Mouse (Mus musculus) embryonic facial prominence, embryonic 11.5 days (tissue): Measurements from ENCODE around the gene Cycs. TPM values are rescaled to one million over a fixed set of nuclear protein-coding genes. Genes with fewer than 3 reads are reported as not detected.

ENCODE experiments used
- ATAC-seq: fragments of 200-750 bp; cut with Nextera tagmentation; replicated peaks from 2 replicates; pipeline ENCODE4 v1.8.0; 2017; ENCODE audit warnings: low read depth; ENCODE audit not compliant: insufficient number of reproducible peaks, low FRiP score, low TSS enrichment
- DNase-seq: peaks from one replicate; pipeline ENCODE4 v3.0.0-alpha.2; 2015; ENCODE audit warnings: low spot score
- H3K27ac ChIP-seq: fragments of 300-500 bp; sonication (generic); replicated peaks from 2 replicates; pipeline ENCODE4 v1.5.1; 2014; ENCODE audit warnings: mild to moderate bottlenecking, low read depth, low read length, control low read depth
- H3K27me3 ChIP-seq: fragments of 300-500 bp; sonication (generic); 2 replicates; pipeline ENCODE4 v1.6.1; 2014; ENCODE audit warnings: mild to moderate bottlenecking, low read length, moderate library complexity, mixed read lengths; ENCODE audit not compliant: control insufficient read depth, insufficient read depth
- H3K36me3 ChIP-seq: fragments of 300-500 bp; sonication (generic); replicated peaks from 2 replicates; pipeline ENCODE4 v1.6.1; 2014; ENCODE audit warnings: low read depth, mild to moderate bottlenecking, low read length, moderate library complexity, mixed read lengths; ENCODE audit not compliant: control insufficient read depth, insufficient read depth
- H3K4me1 ChIP-seq: fragments of 300-500 bp; sonication (generic); 2 replicates; pipeline ENCODE4 v1.6.1; 2014; ENCODE audit warnings: low read length, mixed read lengths; ENCODE audit not compliant: control insufficient read depth, insufficient read depth
- H3K4me2 ChIP-seq: fragments of 300-500 bp; sonication (generic); 2 replicates; pipeline ENCODE4 v1.6.1; 2014; ENCODE audit warnings: low read depth, mild to moderate bottlenecking, control low read depth, low read length, moderate library complexity
- H3K4me3 ChIP-seq: fragments of 300-500 bp; sonication (generic); 2 replicates; pipeline ENCODE4 v1.5.1; 2014; ENCODE audit warnings: low read depth, low read length, control low read depth
- H3K9ac ChIP-seq: fragments of 300-500 bp; sonication (generic); replicated peaks from 2 replicates; pipeline ENCODE4 v1.6.1; 2014; ENCODE audit warnings: mild to moderate bottlenecking, control low read depth, low read length
- H3K9me3 ChIP-seq: fragments of 300-500 bp; sonication (generic); replicated peaks from 2 replicates; pipeline ENCODE4 v1.6.1; 2016; ENCODE audit warnings: mild to moderate bottlenecking, low read length, inconsistent platforms, mixed read lengths; ENCODE audit not compliant: control insufficient read depth
- WGBS: fragments of 180-500 bp; shearing (Covaris S2); extraction: QIAGEN DNeasy Blood & Tissue Kit; methylation state at CpG from one replicate; pipeline ENCODE4 v1.1.7; 2014; 5-methylcytosine and 5-hydroxymethylcytosine counted together
- polyA plus RNA-seq: library from polyadenylated mRNA; unstranded; fragments of >200 nt; fragmentation: Nextera tagmentation; extraction: Ambion mirVana; gene quantifications from 2 replicates; pipeline ENCODE4 v1.2.1, GENCODE M21; 2014

Gene Cycs
- polyA plus RNA-seq, 1 experiment from 2014 or later = 85.2 TPM

DNA sequence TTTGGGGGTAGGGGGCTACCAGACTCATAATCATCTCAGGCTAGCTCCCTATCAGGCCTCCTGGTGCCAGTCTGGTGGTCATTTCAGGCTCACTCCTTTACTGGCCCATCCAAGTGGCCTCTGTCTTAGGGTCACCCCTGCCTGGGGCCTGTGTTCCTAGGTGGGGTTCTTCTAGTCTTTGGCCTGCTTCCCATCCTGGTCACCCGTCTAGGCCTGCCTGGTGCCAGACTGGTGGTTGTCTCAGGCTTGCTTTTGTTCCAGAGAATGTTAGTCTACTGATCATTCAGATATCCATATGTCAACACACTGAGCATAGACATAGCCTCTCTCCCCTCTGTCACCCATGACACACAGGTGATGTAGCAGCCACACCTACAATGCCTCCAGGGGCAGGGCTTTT lies 26.7 kb downstream of the Cycs start:
- no peak overlapping the region for H3K4me3 ChIP-seq
- H3K9me3 ChIP-seq = no peaks in the 10 kb centered on the region
- H3K27me3 ChIP-seq = no peaks in the 10 kb centered on the region
- no peaks in the 10 kb centered on the region for H3K36me3 ChIP-seq
- no peak for DNase-seq
- H3K9ac ChIP-seq = no peak overlapping the region
- WGBS = 81% methylated on average over 1 of the region's 1 CpGs
- H3K27ac ChIP-seq = no peak overlapping the region
- no peak for ATAC-seq
- no peaks in the 10 kb centered on the region for H3K4me1 ChIP-seq
- H3K4me2 ChIP-seq = no peak overlapping the region

DNA sequence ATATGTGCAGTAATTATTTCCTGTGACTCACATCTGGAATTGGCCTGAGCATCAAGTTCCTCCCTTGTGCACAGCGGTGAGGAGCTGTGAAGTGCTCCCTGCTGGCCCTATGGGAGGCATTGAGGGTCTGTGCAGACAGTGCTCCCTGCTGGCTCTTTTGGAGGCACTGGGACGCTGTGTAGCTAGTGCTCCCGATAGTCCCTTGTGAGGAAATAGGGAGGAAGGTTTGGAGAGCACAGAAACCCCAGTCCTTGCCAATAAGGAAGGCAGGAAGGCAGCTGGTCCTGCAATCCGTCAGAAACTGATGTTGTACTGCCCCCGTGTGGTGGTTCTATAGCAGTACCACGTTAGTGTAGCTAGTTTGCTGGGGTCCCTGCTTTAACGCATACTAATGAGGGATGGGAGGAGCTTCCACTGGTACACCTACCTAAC lies 29.9 kb downstream of the Cycs start:
- no peaks in the 10 kb centered on the region for H3K4me1 ChIP-seq
- WGBS = 10% methylated on average over 7 of the region's 7 CpGs
- no peak overlapping the region for H3K4me2 ChIP-seq
- H3K4me3 ChIP-seq = no peak overlapping the region
- ATAC-seq (peak; percentile 70), DNase-seq (peak; percentile 92)
- H3K27me3 ChIP-seq = no peaks in the 10 kb centered on the region
- H3K36me3 ChIP-seq = no peaks in the 10 kb centered on the region
- no peak overlapping the region for H3K27ac ChIP-seq
- no peaks in the 10 kb centered on the region for H3K9me3 ChIP-seq
- H3K9ac ChIP-seq = no peak overlapping the region

DNA sequence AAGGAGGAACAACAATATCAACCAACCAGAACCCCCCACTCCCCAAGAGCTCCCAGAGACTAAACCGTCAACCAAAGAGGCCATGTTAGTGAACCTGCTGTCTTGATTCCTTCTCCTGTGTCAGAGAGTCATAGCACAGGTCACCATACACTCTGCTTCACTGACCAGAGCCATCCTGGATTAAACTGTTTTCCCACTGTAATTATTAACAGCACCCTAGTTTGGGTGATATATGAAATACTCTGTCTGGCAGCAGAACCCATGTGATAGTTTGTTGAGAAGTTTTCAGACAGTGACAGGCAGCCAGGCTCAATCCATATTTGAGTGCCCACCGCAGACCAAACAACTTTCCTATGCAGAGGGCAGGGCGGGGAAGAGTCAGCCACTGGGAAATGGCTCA lies 31.0 kb downstream of the Cycs start:
- Histone ChIP-seq H3K36me3 (no peaks in the 10 kb centered on the region), H3K9ac (no peak overlapping the region), H3K4me1 (no peaks in the 10 kb centered on the region), H3K27me3 (no peaks in the 10 kb centered on the region), H3K4me3 (no peak overlapping the region), H3K9me3 (no peaks in the 10 kb centered on the region), H3K27ac (no peak overlapping the region), H3K4me2 (no peak overlapping the region)
- ATAC-seq (no peak), DNase-seq (no peak)
- 85% methylated on average over 3 of the region's 3 CpGs for WGBS

DNA sequence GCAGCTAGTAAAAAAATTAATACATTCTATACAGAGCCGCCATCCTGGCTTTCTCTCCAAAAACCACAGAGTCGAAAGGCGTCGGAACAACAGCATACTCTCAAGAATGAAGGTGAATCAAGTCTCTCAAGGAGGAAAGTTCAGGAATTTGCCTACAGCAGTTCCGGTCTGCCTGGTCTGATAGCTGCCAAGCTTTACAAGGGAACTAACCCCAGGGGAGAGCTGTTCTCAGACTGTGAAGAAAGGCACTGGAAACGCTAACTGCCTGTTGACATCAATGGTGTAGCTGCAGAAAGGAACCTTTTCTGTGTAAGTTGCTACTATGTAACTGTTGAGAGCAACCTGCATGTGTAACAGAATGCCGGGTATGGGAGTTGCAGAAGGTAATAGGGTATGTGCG lies 34.4 kb downstream of the Cycs start:
- Histone ChIP-seq H3K4me1 (no peaks in the 10 kb centered on the region), H3K4me2 (no peak overlapping the region), H3K9me3 (no peaks in the 10 kb centered on the region), H3K27me3 (no peaks in the 10 kb centered on the region), H3K36me3 (no peaks in the 10 kb centered on the region), H3K27ac (no peak overlapping the region), H3K9ac (no peak overlapping the region), H3K4me3 (no peak overlapping the region)
- peak; percentile 15 for DNase-seq
- 62% methylated on average over 8 of the region's 8 CpGs for WGBS
- no peak for ATAC-seq

DNA sequence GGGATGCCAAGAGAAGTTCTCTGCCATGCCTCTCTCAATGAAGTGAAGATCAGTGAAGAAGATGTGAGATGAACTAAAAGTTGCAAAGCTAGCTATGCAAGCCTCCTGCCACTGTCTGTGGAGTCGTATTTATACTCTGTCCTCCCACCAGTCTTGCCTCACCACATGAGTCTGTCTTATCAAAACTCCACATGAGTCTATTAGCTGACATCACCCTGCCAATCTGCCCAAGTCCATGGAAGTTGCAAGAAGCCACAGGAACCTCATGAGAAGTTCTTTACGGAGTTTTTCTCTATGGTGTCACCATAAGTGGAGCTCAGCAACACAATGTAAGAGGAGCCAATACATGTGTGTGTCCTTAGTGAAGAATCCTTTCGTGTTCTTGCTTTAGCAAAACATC lies 35.3 kb downstream of the Cycs start:
- Histone ChIP-seq H3K27ac (no peak overlapping the region), H3K9ac (no peak overlapping the region), H3K4me2 (no peak overlapping the region), H3K9me3 (no peaks in the 10 kb centered on the region), H3K27me3 (no peaks in the 10 kb centered on the region), H3K4me3 (no peak overlapping the region), H3K36me3 (no peaks in the 10 kb centered on the region), H3K4me1 (no peaks in the 10 kb centered on the region)
- WGBS = 63% methylated on average over 3 of the region's 3 CpGs
- ATAC-seq (no peak), DNase-seq (no peak)

DNA sequence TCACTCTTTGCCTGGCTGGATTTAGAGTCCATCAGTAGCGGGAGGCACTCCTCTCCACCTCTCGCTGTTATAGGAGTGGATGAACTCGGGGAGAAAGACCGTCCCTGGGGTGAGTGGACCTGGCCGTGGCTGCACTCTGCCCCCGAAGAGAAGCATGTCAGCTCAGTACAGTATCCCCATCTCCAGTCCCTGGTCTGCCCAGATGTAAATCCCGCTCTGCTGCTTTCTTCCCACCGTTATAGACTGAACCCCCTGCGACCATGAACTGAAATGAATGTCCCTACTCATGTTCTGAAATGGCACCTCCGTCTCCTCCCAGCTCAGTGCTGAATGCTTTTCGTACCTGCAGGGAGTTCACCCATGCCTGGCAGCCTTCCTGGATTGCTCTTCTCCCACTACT lies 37.1 kb downstream of the Cycs start:
- Histone ChIP-seq H3K27ac (no peak overlapping the region), H3K36me3 (no peaks in the 10 kb centered on the region), H3K4me2 (no peak overlapping the region), H3K9me3 (no peaks in the 10 kb centered on the region), H3K4me1 (no peaks in the 10 kb centered on the region), H3K4me3 (no peak overlapping the region), H3K27me3 (no peaks in the 10 kb centered on the region), H3K9ac (no peak overlapping the region)
- WGBS = 92% methylated on average over 11 of the region's 11 CpGs
- DNase-seq (no peak), ATAC-seq (no peak)

DNA sequence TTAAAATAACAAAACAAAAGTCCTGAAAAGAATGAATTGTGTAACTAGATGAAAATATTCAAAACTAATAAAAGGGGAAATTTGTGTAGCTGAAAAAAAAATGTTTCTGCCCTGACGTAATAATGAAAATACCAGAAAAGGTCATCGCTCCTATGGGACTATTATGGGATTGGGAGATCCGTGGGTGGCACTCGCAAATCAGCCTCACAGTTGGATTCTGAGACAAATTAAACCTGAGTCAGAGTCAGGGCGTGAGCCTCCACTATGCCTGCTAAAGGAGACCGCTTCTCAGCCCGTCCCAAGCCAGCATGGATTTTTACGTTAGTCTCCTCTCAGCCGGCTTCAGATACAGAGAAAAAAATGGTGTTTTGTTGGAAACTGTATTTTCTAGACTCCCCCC lies 38.9 kb downstream of the Cycs start:
- 68% methylated on average over 9 of the region's 9 CpGs for WGBS
- no peak overlapping the region for H3K4me3 ChIP-seq
- H3K27ac ChIP-seq = no peak overlapping the region
- H3K27me3 ChIP-seq = no peaks in the 10 kb centered on the region
- no peaks in the 10 kb centered on the region for H3K36me3 ChIP-seq
- ATAC-seq (no peak), DNase-seq (no peak)
- no peaks in the 10 kb centered on the region for H3K4me1 ChIP-seq
- H3K4me2 ChIP-seq = no peak overlapping the region
- no peaks in the 10 kb centered on the region for H3K9me3 ChIP-seq
- H3K9ac ChIP-seq = no peak overlapping the region

DNA sequence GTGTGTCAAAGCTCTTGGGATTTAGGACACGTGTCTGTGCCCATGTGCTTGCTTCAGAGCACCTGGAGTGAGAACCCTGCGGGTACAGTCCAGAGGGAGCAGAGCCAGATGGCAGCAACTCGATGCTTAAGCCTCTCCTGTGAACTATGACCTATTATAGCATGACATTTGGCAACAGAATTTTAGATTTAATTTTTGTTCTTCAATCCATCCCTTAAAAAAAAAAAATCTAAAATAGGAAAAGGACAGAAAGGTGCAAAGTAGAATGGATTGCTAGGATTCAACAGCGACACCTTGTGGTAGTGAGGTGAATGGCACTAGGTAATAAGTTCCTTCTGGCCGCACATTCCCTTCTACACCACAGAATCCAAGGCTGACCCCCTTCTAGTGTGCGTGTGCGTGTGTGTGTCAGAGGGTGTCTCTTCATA lies 39.7 kb downstream of the Cycs start:
- no peak overlapping the region for H3K4me2 ChIP-seq

More for the DNA sequence above, 39.7 kb downstream of the Cycs start:
- H3K9me3 ChIP-seq = no peaks in the 10 kb centered on the region
- H3K27ac ChIP-seq = no peak overlapping the region
- H3K36me3 ChIP-seq = no peaks in the 10 kb centered on the region
- no peaks in the 10 kb centered on the region for H3K4me1 ChIP-seq
- H3K4me3 ChIP-seq = no peak overlapping the region
- H3K27me3 ChIP-seq = no peaks in the 10 kb centered on the region
- 30% methylated on average over 7 of the region's 7 CpGs for WGBS
- no peak overlapping the region for H3K9ac ChIP-seq
- DNase-seq = peak; percentile 83
- 0 out of 2 replicates have a peak, but pooled peaks have one; percentile 39 for ATAC-seq
